Mouse (Mus musculus) urinary bladder, adult 2 months (tissue): ENCODE data around the gene Amigo2. TPM values are rescaled to one million over a fixed set of nuclear protein-coding genes. Genes with fewer than 3 reads are reported as not detected.

Source experiments
- DNase-seq: peaks from one replicate; pipeline ENCODE4 v3.0.0; 2022; ENCODE audit warnings: low spot score
- polyA plus RNA-seq: library from polyadenylated mRNA; depleted of rRNA; stranded (reverse); fragments of >200 nt; gene quantifications from 2 replicates; pipeline ENCODE4 v1.2.3, GENCODE M21; 2012; rRNA removed

Gene Amigo2
- polyA plus RNA-seq: 2.5 and 6.6 TPM in 2 replicates

DNA sequence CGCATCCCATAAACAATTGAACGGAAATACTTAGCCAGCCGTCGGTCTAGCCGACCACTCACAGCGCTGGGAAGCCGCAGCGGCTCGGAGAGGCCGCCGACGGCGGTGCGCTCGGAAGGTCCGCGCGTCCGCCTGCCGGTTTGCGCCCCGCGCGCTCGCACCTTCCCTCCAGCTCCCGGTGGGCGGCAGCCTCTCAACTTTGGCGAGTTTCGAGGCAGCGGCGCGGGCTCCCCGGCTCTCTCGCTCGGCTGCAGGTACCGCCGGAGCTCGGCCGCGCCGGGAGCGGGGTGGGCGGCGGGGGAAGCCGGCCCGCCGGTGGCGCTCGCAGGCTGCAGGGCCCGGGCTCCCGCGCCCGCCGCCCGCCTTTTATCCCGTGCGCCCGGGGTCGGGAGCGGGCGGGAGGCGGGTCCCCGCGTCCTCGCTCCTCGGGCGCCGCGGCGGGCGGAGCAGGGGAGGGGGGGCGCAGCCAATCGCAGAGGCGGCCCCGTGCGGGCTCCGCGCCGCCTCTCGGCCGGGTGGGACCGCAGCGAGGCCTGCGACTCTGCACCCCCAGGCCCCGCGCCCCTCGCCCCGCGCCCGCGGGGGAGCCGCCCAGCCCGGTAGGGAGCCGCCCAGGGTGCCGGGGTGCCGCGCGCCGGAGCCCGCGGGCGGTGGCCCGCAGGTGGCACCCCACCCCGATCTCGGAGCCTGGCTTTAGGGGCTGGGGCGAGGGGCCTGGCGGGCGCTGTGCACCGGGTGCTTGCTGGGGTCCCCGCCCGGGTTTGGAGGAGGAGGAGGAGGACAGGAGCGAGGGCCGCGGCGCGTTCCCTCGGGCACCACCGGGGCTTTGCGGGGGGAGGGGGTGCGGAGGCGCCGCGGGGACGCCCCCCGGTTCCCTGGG, at the start of gene Amigo2, which contains the start of gene Pced1b:
Gene Amigo2 (minus strand): TSS at position 377 of the 880 bp plus-strand sequence.
Gene Pced1b (plus strand): TSS at position 197 of the 880 bp plus-strand sequence.
- DNase-seq: peak; percentile 65

DNA sequence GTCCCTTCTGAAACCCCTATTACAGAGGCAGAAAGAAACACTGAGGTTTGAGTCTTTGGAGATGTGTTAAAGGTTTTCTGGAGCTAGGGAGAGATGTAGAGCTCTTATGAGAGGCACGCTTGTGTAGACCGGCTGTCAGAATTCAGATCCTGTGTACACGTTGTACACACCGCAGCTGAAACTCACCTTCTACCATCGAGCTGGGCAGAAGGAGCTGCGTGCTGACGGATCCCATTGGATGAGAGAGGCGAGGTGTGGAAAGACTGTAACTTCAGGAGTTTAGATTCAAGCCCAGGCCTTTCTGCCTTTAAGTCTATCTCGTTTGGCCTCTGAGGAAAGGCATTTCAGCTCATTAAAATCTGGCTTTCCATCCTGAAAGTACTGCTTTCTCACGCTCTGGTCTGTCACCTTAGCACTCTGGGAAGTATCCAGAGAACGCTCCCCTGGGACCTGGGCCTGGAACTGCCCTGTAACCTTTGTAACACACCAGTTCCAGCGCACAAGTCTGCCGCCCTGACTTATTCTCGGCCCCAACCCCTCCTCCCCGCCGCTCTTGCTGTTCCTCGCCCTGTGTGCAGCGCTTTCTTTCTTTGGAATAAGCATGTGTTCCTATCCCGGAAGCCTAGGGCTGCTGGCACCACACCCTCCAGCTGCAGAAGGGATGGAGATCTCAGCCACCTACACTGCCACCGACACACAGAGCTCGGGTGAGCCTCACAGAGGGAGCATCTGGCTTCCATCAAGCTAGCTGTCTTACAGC, 44.4 kb upstream of the Amigo2 start:
- no peak for DNase-seq

DNA sequence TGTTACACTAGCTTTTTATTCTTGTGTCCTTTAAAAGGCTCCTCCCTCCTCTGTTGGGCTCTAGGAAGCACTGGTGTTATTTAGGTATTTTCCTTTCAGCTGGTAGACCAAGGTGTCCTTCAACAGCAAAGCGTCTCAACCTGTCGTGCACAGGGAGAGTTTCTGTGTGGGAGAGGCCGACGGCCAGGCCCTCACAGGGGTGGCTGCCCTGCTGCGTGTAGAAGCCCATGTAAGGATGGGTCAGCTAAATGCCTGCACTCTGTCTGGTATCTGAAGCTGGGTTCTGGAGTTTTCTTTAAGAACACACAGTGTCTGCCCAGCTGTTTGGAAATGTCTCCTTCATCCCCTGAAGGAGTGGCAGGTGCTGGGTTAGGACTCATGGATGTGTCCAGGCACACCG, 43.3 kb upstream of the Amigo2 start:
- no peak for DNase-seq

DNA sequence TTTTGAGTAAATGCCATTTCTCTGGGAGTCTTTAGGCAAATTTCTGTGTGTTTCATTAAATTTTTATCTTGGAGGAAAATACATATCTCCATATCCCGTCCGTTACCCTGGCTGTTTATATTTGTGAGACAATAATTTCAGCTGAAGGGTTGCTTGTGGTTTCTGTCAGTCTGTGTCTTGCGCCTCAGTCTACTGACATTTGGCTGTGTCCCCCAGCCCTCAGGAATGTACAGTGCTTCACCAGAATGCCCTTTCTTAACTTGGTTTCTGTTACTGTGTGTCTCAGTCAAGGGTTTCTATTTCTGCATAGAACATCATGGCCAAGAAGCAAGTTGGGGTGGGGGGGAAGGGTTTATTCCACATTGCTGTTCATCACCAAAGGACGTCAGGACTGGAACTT, 42.1 kb upstream of the Amigo2 start:
- no peak for DNase-seq

DNA sequence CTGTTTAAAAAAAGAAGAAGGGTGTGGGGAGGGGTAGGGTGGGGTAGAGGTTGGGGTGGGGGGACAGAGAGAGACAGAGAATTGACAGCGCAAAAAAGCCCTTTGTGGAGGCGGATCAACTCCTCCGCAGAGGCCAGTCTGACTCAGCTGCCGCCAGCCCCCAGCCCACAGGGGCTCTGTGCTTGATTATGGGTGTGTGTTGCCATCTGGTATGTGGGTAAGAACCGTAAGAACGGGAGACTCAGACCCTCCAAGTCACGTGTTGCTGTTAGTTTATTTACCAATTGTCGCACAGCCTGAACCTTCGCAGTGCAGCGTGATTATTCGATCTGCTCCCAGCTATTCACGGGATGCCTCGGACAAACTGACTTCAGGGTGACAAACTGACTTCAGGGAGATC, 41.6 kb upstream of the Amigo2 start:
- no peak for DNase-seq

DNA sequence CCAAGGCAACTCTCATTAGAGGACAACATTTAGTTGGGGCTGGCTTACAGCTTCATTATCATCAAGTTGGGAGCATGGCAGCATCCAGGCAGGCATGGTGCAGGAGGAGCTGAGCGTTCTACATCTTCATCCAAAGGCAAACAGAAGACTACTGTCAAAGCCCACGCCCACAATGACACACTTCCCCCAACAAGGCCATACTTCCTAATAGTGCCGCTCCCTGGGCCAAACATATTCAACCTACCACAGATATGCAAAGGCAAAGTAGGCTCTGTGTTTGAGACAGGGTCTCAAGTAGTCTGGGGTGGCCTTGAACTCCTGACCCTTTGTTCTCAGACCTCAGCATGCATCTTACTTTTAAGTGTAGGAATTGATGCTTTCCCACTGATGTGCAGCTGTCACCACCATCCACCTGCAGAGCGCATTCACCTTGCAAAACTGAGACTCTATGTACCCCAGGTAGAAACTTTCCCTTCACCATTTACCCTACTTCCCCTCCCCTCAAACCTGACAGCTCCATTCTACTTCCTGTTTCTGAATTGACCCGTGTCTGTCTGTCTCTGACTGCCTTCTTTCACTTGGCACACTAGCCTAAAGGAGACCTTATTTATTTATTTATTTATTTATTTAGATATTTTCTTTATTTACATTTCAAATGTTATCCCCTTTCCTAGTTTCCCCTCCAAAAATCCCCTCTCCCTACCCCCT, 40.5 kb upstream of the Amigo2 start:
- no peak for DNase-seq

DNA sequence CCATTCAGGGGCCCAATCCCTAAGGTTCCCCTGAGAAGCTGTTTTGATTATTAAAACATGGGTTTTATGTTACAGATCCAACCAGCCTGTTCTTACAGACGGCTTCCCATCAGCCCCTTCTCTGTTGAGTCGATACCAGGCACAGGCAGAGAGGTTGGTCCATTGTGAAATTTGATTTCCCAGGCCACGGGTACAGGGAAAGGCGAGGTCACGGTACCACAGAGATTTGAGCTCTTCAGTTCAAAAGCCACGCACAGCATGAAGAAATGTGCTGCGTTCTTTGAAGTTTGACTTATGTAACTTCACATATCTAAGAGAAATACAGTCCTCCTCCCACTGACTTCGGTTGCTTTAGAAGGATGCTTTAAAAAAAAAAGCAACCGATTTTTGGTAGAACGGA, 39.6 kb upstream of the Amigo2 start:
- DNase-seq: no peak

DNA sequence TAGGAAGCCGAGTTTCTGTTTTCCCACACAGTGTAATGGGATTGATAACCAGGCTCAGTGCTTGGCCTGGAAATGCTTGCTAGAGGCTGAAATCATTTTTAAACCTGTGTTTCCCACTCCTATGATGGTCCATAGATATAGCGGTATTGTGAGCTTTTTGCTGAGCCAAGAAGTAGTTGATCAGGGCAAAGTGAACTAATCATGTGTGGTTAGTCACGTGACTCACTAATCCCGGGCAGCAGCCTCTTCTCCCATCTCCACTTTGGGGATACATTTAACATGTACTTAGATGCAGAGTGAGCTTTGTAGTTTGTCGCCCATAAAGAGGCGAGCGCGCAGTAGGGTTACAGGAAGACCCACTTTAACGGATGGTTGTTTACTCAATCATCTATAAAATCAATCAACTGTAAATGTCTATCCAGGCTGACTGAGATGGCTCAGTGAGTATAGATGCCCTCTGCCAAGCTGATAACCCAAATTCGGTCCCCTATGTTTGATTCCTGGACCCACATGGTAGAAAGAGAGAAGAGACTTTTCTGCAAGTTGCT, 38.7 kb upstream of the Amigo2 start:
- DNase-seq: no peak

DNA sequence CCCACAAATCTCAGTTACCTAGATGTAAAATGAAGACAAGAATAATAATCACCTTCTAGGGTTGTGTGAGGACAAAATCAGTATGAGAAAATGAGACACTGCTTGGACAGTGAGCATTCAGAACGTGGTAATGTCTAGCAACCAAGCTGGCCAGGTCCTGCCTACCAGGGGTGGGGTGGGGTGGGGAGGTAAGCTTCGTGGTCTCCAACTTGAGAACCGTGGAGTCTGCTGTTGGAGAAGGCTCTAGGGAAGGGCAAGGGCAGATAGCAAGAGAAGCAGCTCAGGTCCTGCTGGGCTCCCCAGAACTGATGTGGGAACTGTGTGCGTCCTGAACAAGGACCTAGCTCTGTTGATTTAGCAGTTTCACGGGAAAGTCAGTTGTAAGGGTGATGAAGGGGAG, 37.1 kb upstream of the Amigo2 start:
- DNase-seq: no peak

DNA sequence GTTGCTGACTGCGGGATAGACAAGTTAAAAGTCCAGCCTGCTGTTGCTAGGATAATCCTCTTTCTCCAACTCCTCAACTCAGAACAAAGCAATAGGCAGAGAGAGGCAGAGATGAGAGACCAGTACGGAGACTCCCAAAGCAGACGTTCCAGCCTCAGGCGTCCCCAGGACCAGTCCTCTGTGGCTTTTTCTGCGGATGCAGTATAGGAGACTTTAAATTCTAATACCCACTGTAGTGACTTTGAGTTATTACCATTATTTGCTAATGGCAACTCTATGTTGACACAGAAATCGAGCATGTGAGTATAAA, 35.4 kb upstream of the Amigo2 start:
- DNase-seq: no peak

DNA sequence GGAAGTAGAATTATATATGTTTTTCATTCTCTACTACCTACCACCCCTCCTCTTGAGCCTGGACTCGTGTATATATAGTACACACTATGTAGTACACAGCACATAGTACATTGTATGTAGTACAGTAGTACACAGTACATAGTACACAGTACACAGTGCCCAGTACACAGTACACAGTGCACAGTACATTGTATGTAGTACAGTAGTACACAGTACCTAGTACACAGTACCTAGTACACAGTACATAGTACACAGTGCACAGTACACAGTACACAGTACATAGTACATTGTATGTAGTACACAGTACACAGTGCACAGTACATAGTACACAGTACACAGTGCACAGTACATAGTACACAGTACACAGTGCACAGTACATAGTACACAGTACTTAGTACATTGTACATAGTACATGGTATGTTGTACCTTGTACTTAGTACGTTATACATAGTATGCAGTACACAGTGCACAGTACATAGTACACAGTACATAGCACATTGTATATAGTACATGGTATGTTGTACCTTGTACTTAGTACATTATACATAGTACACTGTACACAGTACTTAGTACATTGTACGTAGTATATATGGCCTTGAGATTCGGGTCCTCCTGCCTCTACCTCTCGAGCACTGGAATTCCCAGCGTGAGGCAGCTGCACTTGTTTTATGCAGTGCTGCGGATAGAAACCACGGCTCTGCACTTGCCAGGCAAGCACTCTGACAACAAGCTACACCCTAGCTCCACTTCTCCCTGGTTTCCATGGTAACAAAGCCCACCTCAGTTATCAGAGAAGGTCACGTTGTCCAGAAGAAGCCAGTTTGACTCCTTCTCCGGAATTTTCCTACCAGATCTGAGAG, 34.9 kb upstream of the Amigo2 start:
- DNase-seq: no peak

DNA sequence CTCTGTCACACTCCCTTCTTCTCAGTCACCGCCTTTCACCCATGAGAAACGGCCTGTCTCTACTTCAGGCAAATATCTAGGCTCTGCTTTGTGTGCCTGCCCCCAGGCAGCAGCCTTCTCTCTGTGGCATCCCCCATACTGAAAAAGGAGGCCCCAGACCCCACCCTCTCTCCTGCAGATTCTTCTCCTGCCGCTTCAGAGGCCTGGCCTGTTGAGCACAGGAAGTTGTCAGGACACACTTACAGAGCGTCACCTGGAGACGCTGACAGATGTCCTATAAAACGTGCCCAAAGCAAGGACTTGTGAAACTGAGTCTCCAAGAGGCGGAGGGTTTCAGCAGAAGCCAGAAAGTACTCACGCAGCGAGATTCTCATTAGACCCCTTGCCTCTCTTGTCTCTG, 33.7 kb upstream of the Amigo2 start:
- DNase-seq: no peak

DNA sequence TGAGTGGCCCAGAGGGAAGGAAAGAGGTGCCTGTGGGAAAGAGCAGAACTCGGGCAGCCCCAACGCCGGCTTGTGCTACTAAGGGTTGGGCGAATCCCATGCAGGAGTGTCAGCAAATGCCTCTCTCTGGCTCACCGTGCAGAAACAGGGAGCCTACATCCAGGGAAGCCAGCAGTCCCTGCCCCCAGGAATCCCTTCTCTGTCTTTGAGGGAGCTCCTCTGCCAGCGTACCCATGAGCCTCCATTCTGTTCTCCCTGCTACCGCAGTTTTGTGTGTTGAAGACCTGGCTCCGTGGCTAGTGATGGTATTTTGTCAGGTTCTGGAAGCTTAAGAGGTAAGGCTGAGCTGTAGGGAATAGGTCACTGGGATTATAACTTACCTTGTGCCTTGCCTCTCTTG, 33.0 kb upstream of the Amigo2 start:
- no peak for DNase-seq

DNA sequence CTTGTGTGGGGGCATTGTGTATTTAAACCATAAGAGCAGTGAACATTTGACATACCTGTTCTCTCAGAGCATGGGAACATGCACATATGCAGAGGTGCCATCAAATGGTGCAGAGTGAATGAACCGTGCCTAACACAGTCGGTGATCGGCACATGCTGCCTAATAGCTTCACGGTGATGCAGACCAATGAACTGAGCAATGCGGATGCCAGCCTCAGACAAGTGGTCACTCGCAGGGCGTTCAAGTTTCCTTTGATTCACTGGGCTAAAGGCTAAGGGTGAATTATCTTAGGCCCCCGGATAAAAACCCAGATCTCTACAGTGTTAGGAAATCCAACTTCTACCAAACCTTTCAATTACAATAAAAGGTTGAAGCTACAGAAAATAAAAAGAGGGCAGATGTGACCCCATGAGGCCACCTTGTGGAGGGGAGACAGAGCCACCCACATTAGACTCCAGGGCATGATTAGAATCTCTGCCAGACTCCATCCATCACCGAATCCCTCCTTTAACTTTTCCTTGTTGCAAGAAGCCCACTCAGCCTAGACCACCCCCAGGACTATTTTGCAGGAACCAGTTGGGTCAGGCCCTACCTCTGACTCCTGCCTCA, 31.4 kb upstream of the Amigo2 start:
- DNase-seq: no peak

DNA sequence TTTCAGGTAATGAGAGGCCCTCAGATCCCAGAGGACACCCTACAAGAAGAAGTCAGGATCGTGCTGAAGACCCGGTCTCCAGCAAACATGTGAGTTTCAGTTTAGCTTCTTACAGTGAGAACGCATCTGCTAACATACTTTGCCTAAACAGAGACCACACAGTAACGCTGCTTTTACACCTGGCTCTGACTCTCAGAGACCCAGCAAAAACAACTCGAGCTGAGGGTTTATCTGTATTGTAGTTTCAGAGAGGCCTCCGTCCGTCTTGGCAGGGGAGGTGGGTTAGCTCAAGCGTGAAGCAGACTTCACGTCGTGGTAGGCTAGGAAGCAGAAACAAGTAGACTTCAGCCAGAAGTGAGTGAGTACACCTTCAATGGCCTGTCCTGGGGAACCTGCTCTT, 30.2 kb upstream of the Amigo2 start:
- no peak for DNase-seq

DNA sequence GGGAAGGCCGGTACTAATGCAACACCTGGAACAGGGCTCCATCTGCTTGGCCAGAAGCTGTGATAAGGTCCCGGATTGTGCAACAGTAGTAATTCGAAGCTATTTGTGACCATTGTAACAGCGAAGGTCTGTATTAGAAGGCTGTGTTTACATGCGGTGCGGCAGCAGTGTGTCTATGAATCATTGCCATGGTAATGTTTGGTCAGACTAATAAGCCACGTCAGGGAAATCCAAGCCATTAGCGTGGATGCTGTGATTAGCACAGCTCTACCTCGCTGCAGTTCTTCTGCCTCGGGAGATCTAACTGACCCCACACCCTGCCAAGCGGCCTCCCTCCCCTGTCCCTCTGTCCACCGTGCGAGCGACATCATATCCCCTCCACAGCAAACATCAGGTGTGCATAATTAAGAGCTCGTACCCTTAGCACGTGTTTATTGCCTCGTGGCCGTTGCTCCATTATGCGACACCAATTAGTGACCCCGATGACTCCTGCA, 29.6 kb upstream of the Amigo2 start:
- DNase-seq: no peak

DNA sequence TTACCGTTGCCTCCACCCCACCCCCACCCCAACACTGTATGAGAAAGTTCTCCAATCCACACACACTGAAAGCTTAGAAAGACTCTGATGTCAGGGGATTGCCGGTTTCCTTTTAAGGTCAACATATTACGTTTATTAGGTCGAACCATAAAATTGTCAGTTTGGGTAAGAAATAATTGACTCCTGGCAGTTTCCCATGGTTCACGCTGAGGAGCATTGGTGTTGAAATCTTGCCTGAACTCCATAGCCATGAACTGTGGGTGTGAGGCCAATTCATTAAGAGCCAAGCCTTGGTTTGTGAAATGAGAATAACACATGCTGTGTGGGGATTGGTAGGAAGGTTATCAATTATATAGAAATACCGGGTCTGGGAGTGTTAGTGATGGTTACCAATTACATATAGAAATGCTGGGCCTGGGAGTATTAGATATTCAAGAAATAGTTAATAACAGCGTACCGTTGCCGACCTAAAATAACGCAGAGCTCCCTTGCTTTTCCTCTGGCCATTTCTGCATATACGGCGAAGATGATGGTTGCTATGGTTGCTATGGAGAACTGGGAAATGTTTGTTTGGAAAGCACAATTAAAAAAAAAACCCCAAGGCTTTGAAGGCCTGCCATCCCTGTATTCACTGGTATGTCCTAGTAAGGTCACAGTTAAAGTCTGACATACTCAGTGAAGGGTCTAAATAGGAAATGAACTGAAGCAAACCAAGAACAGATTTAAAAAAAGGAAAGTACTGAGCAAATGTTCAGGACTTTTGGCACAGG, 28.7 kb upstream of the Amigo2 start:
- no peak for DNase-seq

DNA sequence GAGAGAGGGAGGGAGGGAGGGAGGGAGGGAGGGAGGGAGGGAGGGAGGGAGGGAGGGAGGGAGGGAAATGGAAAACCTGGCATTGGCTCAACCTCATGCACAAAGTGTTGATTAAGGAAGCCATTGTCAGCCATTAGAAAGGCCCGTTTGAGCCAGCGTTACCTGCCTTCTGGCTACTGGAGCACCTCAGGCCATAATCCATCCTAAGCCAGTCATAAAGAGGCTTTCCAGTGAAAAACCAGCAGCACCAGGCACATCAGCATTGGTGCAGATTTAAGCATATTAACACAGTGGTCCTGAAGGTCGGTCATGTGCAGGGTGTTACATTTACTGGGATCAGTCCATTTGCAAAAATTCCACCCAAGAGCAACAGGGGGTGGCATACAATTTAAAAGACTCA, 25.7 kb upstream of the Amigo2 start:
- DNase-seq: no peak

DNA sequence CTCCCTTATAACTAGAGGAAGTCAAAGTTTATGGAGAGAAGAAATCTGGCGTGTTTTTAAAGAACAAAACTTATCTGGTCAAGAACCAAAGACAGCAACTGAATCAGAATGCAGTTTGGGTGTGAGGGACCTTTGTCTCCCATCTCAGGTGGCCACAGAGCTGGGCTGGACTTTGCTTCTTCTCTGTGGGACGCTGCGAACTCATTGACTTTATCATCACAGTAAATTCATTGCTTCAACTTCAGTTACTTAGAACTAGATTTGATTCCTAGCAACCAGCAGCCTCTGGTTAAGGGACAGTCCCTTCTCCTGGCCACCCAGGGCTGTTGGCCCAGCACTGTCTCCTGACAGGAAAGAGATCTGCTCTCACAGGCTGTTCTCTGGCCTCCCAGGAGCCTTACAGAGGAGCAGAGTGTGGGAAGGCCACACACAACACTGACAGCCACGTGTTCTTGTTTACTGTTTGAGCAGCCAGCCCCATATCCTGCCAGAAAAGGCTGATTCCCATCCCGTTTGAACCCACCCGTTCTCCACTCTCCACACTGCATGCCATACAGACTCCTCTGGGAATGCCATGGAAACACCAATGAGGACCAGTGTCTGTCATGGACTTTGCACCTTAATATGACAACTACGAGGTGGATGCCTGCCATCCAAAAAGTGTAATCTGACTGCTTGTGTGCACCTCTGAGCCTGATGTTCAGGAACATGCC, 25.1 kb upstream of the Amigo2 start:
- no peak for DNase-seq
